Mouse (Mus musculus) liver, postnatal 0 days (tissue): ENCODE results near the gene Gpank1. TPM values are rescaled to one million over a fixed set of nuclear protein-coding genes. Genes with fewer than 3 reads are reported as not detected.

ENCODE experiments used
- ATAC-seq: fragments of 200-750 bp; cut with Nextera tagmentation; 2 replicates; pipeline ENCODE4 v1.8.0; 2017; ENCODE audit warnings: mild to moderate bottlenecking, moderate library complexity
- DNase-seq: peaks from one replicate; pipeline ENCODE4 v3.0.0-alpha.2; 2016
- H3K27ac ChIP-seq: fragments of 300-500 bp; sonication (generic); 2 replicates; pipeline ENCODE4 v1.5.1; 2014; ENCODE audit warnings: antibody characterized with exemption, moderate library complexity, mild to moderate bottlenecking, low read depth
- H3K27me3 ChIP-seq: fragments of 300-500 bp; sonication (generic); 2 replicates; pipeline ENCODE4 v1.6.1; 2014; ENCODE audit warnings: low read length, control low read depth, mixed read lengths; ENCODE audit not compliant: insufficient read depth
- H3K36me3 ChIP-seq: fragments of 300-500 bp; sonication (generic); replicated peaks from 2 replicates; pipeline ENCODE4 v1.6.1; 2014; ENCODE audit warnings: mild to moderate bottlenecking, control low read depth, low read length, moderate library complexity, mixed read lengths; ENCODE audit not compliant: insufficient read depth
- H3K4me1 ChIP-seq: fragments of 300-500 bp; sonication (generic); 2 replicates; pipeline ENCODE4 v1.6.1; 2014; ENCODE audit warnings: antibody characterized with exemption, mild to moderate bottlenecking, control low read depth; ENCODE audit not compliant: insufficient read depth
- H3K4me2 ChIP-seq: fragments of 300-500 bp; sonication (generic); 2 replicates; pipeline ENCODE4 v1.6.1; 2014; ENCODE audit warnings: low read depth, mild to moderate bottlenecking, low read length, moderate library complexity, mixed read lengths
- H3K4me3 ChIP-seq: fragments of 300-500 bp; sonication (generic); 2 replicates; pipeline ENCODE4 v1.5.1; 2014; ENCODE audit warnings: low read depth, low read length
- H3K9ac ChIP-seq: fragments of 300-500 bp; sonication (generic); replicated peaks from 2 replicates; pipeline ENCODE4 v1.6.1; 2014; ENCODE audit warnings: mild to moderate bottlenecking, moderate library complexity
- H3K9me3 ChIP-seq: fragments of 300-500 bp; sonication (generic); 2 replicates; pipeline ENCODE4 v1.6.1; 2016; ENCODE audit warnings: mild to moderate bottlenecking, control low read depth, low read length, mixed read lengths
- CTCF ChIP-seq: sonication (generic); IDR thresholded peaks from 2 replicates; pipeline ENCODE4 v1.5.1; 2016; ENCODE audit warnings: antibody characterized with exemption, low read depth
- EP300 ChIP-seq: IDR thresholded peaks from 2 replicates; pipeline ENCODE4 v1.6.1; 2016; ENCODE audit warnings: antibody characterized with exemption, low read depth, mild to moderate bottlenecking
- WGBS: fragments of 180-500 bp; shearing (Covaris S2); extraction: QIAGEN DNeasy Blood & Tissue Kit; methylation state at CpG from one replicate; pipeline ENCODE4 v1.1.7; 2014; ENCODE audit not compliant: insufficient replicate concordance; 5-methylcytosine and 5-hydroxymethylcytosine counted together
- polyA plus RNA-seq: library from polyadenylated mRNA; unstranded; fragments of >200 nt; fragmentation: Nextera tagmentation; extraction: Ambion mirVana; gene quantifications from 2 replicates; pipeline ENCODE4 v1.2.1, GENCODE M21; 2015

Gpank1 gene
- polyA plus RNA-seq, 1 experiment from 2014 or later, result 9.6 TPM

DNA sequence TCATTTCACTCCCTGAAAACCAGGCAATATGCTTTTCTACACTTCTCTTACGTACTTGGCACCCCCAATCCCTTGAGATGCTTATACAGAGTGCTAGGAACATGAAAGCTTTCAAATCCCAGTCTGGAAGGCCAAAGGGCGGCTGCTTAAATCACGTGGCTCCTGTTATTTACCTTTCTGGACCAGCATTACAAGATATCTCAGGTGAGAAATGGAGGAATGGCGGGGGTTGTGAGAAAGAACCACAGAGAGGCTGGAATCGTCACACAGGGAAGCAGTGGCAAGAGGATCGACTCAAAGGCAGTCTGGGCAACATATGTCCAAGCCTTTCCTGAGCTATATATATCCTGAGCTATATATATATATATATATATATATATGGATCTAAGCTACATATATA lies 4.3 kb downstream of the Gpank1 start:
- peaks cover 23% of the 10 kb centered on the region for H3K36me3 ChIP-seq
- H3K27ac ChIP-seq, result peak overlapping the region; percentile 90
- peak overlapping the region; percentile 76 for H3K9ac ChIP-seq
- ATAC-seq (no peak), DNase-seq (no peak)
- no peaks in the 10 kb centered on the region for H3K9me3 ChIP-seq
- peaks cover 34% of the 10 kb centered on the region for H3K4me1 ChIP-seq
- no peaks in the 10 kb centered on the region for H3K27me3 ChIP-seq
- TF ChIP-seq EP300 (no peak), CTCF (no peak)
- H3K4me2 ChIP-seq, result peak overlapping the region; percentile 81
- peak overlapping the region; percentile 60 for H3K4me3 ChIP-seq
- 32% methylated on average over 6 of the region's 6 CpGs for WGBS

GRCm38 (mm10) chr17:35126206-35126611 lies 5.0 kb downstream of the Gpank1 start, which contains the start of gene D17H6S53E:
TSS of gene D17H6S53E (plus strand) at chr17:35126373.
- ATAC-seq, result peak; percentile 48
- WGBS, result 4% methylated on average over 31 of the region's 36 CpGs

GRCm38 (mm10) chr17:35127017-35127416 lies 5.8 kb downstream of the Gpank1 start:
- Histone ChIP-seq H3K36me3 (peaks cover 24% of the 10 kb centered on the region), H3K4me2 (peak overlapping the region; percentile 81), H3K27me3 (no peaks in the 10 kb centered on the region), H3K4me3 (peak overlapping the region; percentile 60), H3K27ac (peak overlapping the region; percentile 90), H3K4me1 (peaks cover 34% of the 10 kb centered on the region), H3K9me3 (no peaks in the 10 kb centered on the region), H3K9ac (peak overlapping the region; percentile 76)
- DNase-seq, result no peak
- ATAC-seq, result no peak
- 35% methylated on average over 13 of the region's 13 CpGs for WGBS
- TF ChIP-seq CTCF (no peak), EP300 (no peak)

More at GRCm38 (mm10) chr17:35126206-35126611, 5.0 kb downstream of the Gpank1 start, which contains the start of gene D17H6S53E:
- H3K9me3 ChIP-seq, result no peaks in the 10 kb centered on the region
- H3K9ac ChIP-seq, result peak within 1 kb of the TSS; percentile 76
- peak within 1 kb of the TSS; percentile 90 for H3K27ac ChIP-seq
- TF ChIP-seq EP300 (no peak), CTCF (no peak)
- H3K4me1 ChIP-seq, result peaks cover 34% of the 10 kb centered on the region
- H3K36me3 ChIP-seq, result peaks cover 24% of the 10 kb centered on the region
- peak; percentile 86 for DNase-seq
- H3K27me3 ChIP-seq, result no peaks in the 10 kb centered on the region
- peak within 1 kb of the TSS; percentile 81 for H3K4me2 ChIP-seq
- H3K4me3 ChIP-seq, result peak within 1 kb of the TSS; percentile 60

DNA sequence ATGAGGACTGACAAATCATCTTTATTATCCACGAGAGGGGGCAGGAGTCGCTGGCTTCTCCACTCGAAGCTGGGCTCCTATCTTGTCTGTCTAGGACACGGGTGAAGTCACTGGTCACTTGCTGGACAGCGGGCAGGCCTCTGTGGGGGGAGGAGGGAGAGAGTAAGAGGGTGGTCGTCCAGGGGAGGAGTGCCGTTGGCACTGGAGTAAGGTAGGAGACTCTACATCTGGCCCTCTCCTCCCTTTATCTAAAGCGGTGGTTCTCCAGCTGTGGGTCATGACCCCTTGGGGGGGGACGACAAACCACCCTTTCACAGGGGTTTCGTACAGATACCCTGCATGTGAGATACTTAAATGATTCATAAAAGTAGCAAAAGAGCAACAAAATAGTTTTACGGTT lies 7.7 kb downstream of the Gpank1 start:
- Histone ChIP-seq H3K4me2 (no peak overlapping the region), H3K4me3 (no peak overlapping the region), H3K9ac (no peak overlapping the region), H3K27me3 (no peaks in the 10 kb centered on the region), H3K9me3 (no peaks in the 10 kb centered on the region), H3K27ac (no peak overlapping the region), H3K4me1 (peaks cover 30% of the 10 kb centered on the region), H3K36me3 (peaks cover 18% of the 10 kb centered on the region)
- no peak for DNase-seq
- ATAC-seq, result no peak
- TF ChIP-seq EP300, result no peak
- no peak for TF ChIP-seq CTCF
- WGBS, result 60% methylated on average over 11 of the region's 11 CpGs

- Histone ChIP-seq H3K36me3 (peaks cover 15% of the 10 kb centered on the region), H3K4me1 (peaks cover 20% of the 10 kb centered on the region), H3K27ac (peak overlapping the region; percentile 66), H3K4me2 (peak overlapping the region; percentile 64), H3K9me3 (no peaks in the 10 kb centered on the region), H3K27me3 (no peaks in the 10 kb centered on the region), H3K9ac (peak overlapping the region; percentile 46; the same call in 1 of the 2 replicates), H3K4me3 (peak overlapping the region; percentile 36)
- 62% methylated on average over 8 of the region's 8 CpGs for WGBS
- DNase-seq, result no peak
- no peak for ATAC-seq
- TF ChIP-seq EP300, result no peak
- no peak for TF ChIP-seq CTCF
Measured at GRCm38 (mm10) chr17:35131038-35131437, 9.8 kb downstream of the Gpank1 start.

DNA sequence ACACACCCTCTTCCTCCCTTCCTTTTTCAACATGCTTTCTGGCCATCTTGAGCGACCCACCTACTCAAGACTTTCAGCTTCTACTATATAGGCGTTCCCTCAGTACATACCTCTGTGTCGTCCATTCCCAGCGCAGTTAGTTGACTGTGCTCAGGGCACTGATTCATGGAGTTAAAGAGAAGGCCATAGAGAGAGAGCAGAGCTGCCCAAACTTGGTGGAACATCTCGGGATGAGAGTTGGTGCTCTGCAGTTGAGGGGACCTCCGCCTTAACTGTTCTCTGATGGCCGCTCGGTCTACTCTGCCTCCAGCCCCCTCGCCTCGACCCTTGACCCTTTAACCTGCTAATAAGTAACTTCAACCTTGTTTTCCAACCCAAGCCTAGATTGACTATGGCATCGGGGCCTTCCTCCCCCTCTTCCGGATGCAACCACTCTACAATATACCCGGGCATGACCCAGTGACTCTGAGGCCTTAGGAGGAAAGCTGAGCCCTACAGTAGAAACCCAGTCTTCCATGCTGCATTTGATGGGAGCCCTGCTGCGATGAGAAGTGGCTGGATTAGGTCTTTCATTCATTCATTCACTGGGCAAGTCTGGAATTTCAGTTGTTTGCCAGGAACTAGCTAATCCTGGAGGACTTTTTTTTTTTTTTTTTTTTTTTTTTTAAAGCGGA lies 10.4 kb downstream of the Gpank1 start, which contains the start of gene Apom:
TSS of gene Apom (minus strand) at position 551 of the 674 bp plus-strand sequence.
- Histone ChIP-seq H3K36me3 (peaks cover 15% of the 10 kb centered on the region), H3K9ac (peak within 1 kb of the TSS; percentile 46; the same call in 1 of the 2 replicates), H3K27ac (peak within 1 kb of the TSS; percentile 88), H3K4me1 (peaks cover 20% of the 10 kb centered on the region), H3K4me3 (peak within 1 kb of the TSS; percentile 36), H3K9me3 (no peaks in the 10 kb centered on the region), H3K27me3 (no peaks in the 10 kb centered on the region), H3K4me2 (peak within 1 kb of the TSS; percentile 64)
- DNase-seq, result peak; percentile 52
- ATAC-seq, result peak; percentile 6; the same call in 1 of the 2 replicates
- TF ChIP-seq CTCF, result no peak
- no peak for TF ChIP-seq EP300
- WGBS, result 65% methylated on average over 15 of the region's 15 CpGs
